Comparison of ENCODE assay signal across 11 mouse cellular contexts in the genomic region with DNA sequence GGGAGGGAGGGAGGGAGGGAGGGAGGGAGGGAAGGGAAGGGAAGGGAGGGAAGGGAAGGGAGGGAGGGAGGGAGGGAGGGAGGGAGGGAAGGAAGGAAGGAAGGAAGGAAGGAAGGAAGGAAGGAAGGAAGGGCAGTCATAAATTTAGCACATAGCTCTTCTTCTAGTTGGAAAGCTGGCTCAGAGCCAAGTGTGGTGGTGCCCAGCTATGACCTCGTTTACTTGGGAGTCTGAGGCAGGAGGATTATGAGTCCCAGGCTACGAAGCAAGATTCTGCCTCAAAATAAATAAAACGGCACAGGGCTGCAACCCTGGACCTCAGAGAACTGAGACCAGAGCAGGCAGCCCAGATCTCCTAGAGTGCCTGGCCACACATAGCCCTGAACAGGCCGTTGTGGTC. TPM values are rescaled to one million over a fixed set of nuclear protein-coding genes. Genes with fewer than 3 reads are reported as not detected.
"Had no signal": no experiment of that assay in that cellular context is flagged by ENCODE, and none has a peak within 500 bp of the region (broad histone marks: within the 10 kb centered on the region; RNA-seq: fewer than 3 reads in every experiment).

No protein-coding gene starts in this region.

- H3K36me3 ChIP-seq: kidney, embryonic 15.5 days; midbrain, embryonic 12.5 days; neural tube, embryonic 13.5 days had no signal

- H3K4me3 ChIP-seq: kidney, embryonic 15.5 days; midbrain, embryonic 12.5 days; neural tube, embryonic 13.5 days had no signal

- DNase-seq: kidney, adult 2 months; kidney, postnatal 14 days; lung, adult 18-20 months; thymus, postnatal 14 days had no signal

- H3K27ac ChIP-seq: kidney, embryonic 15.5 days; liver, embryonic 14.5 days; midbrain, embryonic 12.5 days; neural tube, embryonic 13.5 days; stomach, postnatal 0 days had no signal

- H3K9me3 ChIP-seq: kidney, embryonic 15.5 days; midbrain, embryonic 12.5 days; neural tube, embryonic 13.5 days had no signal

- H3K27me3 ChIP-seq: midbrain, embryonic 12.5 days; neural tube, embryonic 13.5 days had no signal

- ATAC-seq: midbrain, embryonic 16.5 days had no signal

- H3K4me2 ChIP-seq: kidney, embryonic 15.5 days; midbrain, embryonic 12.5 days; neural tube, embryonic 13.5 days had no signal

- H3K9ac ChIP-seq: kidney, embryonic 15.5 days; liver, embryonic 14.5 days; midbrain, embryonic 12.5 days; neural tube, embryonic 13.5 days had no signal

RNA-seq across cellular contexts. Expression of a gene that starts 47.6 kb away (rescaled TPM):
- total RNA-seq: megakaryocyte-erythroid progenitor cell, adult 5-6 weeks had no signal
